Mouse (Mus musculus) CD4-positive helper T cell, adult 2 months (primary cell): ENCODE results near the gene Hyal2.
"Not testable (repeated sequence)": the region's sequence is repeated elsewhere in the genome, so short reads cannot be mapped to it uniquely, and the experiment has no call there.

Source experiments
- DNase-seq: peaks from one replicate; pipeline ENCODE4 v3.0.0-alpha.2; 2012; ENCODE audit warnings: low read depth, missing footprints, low spot score

The Hyal2 gene

GRCm38 (mm10) chr9:107545602-107546001, 22.1 kb upstream of the Hyal2 start:
- peak; percentile 78 for DNase-seq

- peak; percentile 86 for DNase-seq
Measured at GRCm38 (mm10) chr9:107547026-107547425, 20.7 kb upstream of the Hyal2 start, which contains the start of gene Zmynd10. Gene Zmynd10, plus strand, starts transcription at chr9:107547298.

- DNase-seq: no peak
Measured at GRCm38 (mm10) chr9:107547957-107548356, 19.8 kb upstream of the Hyal2 start.

- no peak for DNase-seq
Measured at GRCm38 (mm10) chr9:107548820-107549219, 18.9 kb upstream of the Hyal2 start.

- no peak for DNase-seq
Measured at GRCm38 (mm10) chr9:107549297-107550074, 18.3 kb upstream of the Hyal2 start.

GRCm38 (mm10) chr9:107550491-107551116, 17.1 kb upstream of the Hyal2 start:
- no peak for DNase-seq

GRCm38 (mm10) chr9:107551117-107551889, 16.4 kb upstream of the Hyal2 start, which contains the start of gene Rassf1:
Gene Rassf1, plus strand, starts transcription at chr9:107551555.
- DNase-seq: peak; percentile 90

GRCm38 (mm10) chr9:107551890-107552355, 15.8 kb upstream of the Hyal2 start:
- no peak for DNase-seq

GRCm38 (mm10) chr9:107552690-107553393, 14.9 kb upstream of the Hyal2 start:
- no peak for DNase-seq

GRCm38 (mm10) chr9:107553541-107554318, 14.0 kb upstream of the Hyal2 start:
- DNase-seq: peak; percentile 63

- peak; percentile 100 for DNase-seq
Measured at GRCm38 (mm10) chr9:107554319-107554825, 13.4 kb upstream of the Hyal2 start.

GRCm38 (mm10) chr9:107555031-107555457, 12.7 kb upstream of the Hyal2 start:
- DNase-seq: no peak

GRCm38 (mm10) chr9:107555701-107556100, 12.0 kb upstream of the Hyal2 start:
- no peak for DNase-seq

GRCm38 (mm10) chr9:107556346-107556745, 11.4 kb upstream of the Hyal2 start:
- no peak for DNase-seq

GRCm38 (mm10) chr9:107563029-107563581, 4.6 kb upstream of the Hyal2 start, which contains the start of gene Tusc2:
Gene Tusc2, plus strand, starts transcription at chr9:107563255.
- DNase-seq: peak; percentile 92

GRCm38 (mm10) chr9:107565556-107565955, 2.2 kb upstream of the Hyal2 start:
- not testable (repeated sequence) for DNase-seq

- DNase-seq: peak; percentile 73
Measured at GRCm38 (mm10) chr9:107566041-107566709, 1.6 kb upstream of the Hyal2 start.

GRCm38 (mm10) chr9:107566855-107567254, 890 bp upstream of the Hyal2 start:
- DNase-seq: no peak
